Mouse (Mus musculus) Patski (cell line): ENCODE data around the gene Ipmk. TPM values are rescaled to one million over a fixed set of nuclear protein-coding genes. Genes with fewer than 3 reads are reported as not detected.

Source experiments
- ATAC-seq: fragments of 100-300 bp; one replicate; pipeline ENCODE4 v1.8.0; 2021
- CTCF ChIA-PET: fragments of 350-600 bp; sonication (Branson Sonifier 250); formaldehyde crosslinking; loops from one replicate; lab custom pipeline; 2022; ENCODE audit warnings: inconsistent platforms; lab: Charles Lee
- POLR2A ChIA-PET: fragments of 350-600 bp; sonication (Branson Sonifier 250); formaldehyde crosslinking; loops from one replicate; lab custom pipeline; 2022; ENCODE audit warnings: antibody characterized with exemption, inconsistent platforms; lab: Charles Lee
- DNase-seq: peaks from one replicate; pipeline ENCODE4 v3.0.0-alpha.2; 2011; ENCODE audit warnings: low read depth, low spot score
- H3K27me3 ChIP-seq: fragments of 371-371 bp; one replicate; pipeline ENCODE4 v1.5.1; 2021
- CTCF ChIP-seq: fragments of 100-300 bp; IDR thresholded peaks from one replicate; pipeline ENCODE4 v1.5.1; 2021
- in situ Hi-C: fragments of 300-500 bp; cut with MboI; formaldehyde crosslinking; loops from 3 replicates; pipeline ENCODE4 v1.11.1; 2018; ENCODE audit warnings: low pct_unique_long_range_greater_than_20kb, mixed read lengths
- polyA plus RNA-seq: library from polyadenylated mRNA; unstranded; gene quantifications from one replicate; pipeline ENCODE4 v1.2.3, GENCODE M21; 2021

The Ipmk gene
- polyA plus RNA-seq, 1 experiment from 2014 or later: 73.9 TPM

DNA sequence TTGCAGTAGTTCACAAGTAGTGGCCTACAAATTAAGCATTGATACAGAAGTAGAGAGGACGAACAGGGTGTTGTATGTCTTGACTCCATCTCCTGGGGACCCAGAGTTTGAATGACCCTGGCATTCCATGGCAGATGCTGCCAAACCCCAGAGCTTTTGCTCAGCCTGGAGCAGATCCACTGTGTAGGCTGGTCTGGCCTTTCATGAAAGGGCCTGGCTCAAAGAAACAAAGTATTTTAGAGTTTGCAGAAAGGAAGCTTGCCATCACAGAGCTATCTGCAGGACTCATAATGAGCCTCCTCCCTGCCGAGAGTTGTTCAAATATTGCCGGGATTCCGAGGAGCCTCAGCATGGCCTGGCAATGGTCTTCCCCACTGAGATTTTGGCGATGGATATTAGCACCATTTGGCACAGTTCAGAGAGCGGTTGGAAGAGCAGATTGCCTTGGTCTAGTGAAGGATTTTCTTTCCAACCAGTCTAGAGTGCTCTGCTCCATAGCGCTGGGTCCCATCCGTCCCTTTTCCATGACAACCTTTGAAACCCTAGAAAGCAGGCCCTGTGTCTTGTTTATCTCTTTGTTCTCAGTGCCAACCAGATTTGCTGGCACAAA is 129.0 kb downstream of the Ipmk start:
- POLR2A ChIA-PET: no interaction called here
- TF ChIP-seq CTCF: no peak
- CTCF ChIA-PET: no interaction called here
- in situ Hi-C loops: no loop called here
- DNase-seq: no peak
- no peak for ATAC-seq
- H3K27me3 ChIP-seq: peaks cover 12% of the 10 kb centered on the region

DNA sequence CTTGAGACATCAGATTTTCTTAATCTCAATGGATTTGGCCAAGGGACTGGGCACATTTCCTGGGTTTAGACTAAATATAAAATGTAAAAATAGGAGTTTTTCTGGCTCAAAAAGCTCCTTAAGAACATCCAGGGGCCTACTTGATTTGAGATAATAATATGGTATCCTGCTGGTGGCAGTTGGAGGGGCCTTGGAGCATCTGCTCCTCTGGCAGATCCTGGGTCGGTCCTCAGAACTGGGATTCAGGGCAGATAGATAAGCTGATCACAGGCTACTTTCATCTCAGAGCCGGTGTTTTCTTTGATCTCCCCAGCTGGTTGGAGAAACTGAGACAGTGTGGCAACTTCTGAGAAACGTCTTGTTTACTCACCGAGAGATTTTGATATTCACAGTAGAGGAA is 129.6 kb downstream of the Ipmk start:
- ChIA-PET CTCF (no interaction called here), POLR2A (no interaction called here)
- ATAC-seq: no peak
- TF ChIP-seq CTCF: no peak
- peaks cover 15% of the 10 kb centered on the region for H3K27me3 ChIP-seq
- DNase-seq: no peak
- in situ Hi-C loops: no loop called here

DNA sequence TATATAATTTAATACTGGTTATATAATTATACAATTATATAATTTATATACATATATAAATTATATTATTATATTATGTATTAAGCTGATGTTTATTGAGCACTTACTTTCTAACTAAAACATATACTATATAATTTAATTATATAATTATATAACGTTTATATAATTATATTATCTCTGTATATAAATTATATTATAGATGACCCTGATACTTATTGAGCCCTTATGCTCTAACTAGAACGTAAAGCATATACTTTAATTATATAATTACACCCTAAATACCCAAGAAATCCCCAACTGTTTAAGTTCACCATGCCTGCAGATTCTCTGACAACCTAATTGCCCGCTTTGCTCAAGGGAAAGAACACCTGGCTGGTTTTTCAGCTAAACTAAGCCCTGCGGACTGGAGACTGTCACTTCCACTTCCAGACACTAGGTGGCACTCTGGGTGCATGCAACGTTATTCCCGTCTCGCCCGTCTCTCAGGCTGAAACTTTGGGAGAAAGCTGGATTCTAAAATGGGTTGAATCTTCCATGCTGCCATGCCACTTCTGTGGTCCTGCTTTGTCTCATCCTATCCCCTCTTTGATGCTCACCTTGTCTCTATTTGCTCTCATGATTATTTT is 132.2 kb downstream of the Ipmk start:
- ATAC-seq: peak; percentile 44
- CTCF ChIA-PET: interaction anchor here (0.6 to 1.6 kb wide), 5 partner anchors 9 to 377 kb away, joined by 3 to 5 read pairs (median 3); no protein-coding TSS in a partner anchor
- in situ Hi-C loops: no loop called here

More for the DNA sequence above, 132.2 kb downstream of the Ipmk start:
- DNase-seq: peak; percentile 10
- peak; percentile 95 for TF ChIP-seq CTCF
- POLR2A ChIA-PET: no interaction called here
- peaks cover 20% of the 10 kb centered on the region for H3K27me3 ChIP-seq

Other genes starting within 250 kb of the Ipmk start
- 384 TPM for gene Bicc1, start 188.1 kb upstream of the Ipmk start, polyA plus RNA-seq
- gene Tfam, start 109.5 kb upstream of the Ipmk start, polyA plus RNA-seq: 75.9 TPM
- gene Ube2d1, start 62.5 kb upstream of the Ipmk start, polyA plus RNA-seq: 53.4 TPM
- 137 TPM for gene Cisd1, start 2.8 kb upstream of the Ipmk start, polyA plus RNA-seq